Mouse (Mus musculus) neutrophil, adult 5-6 weeks (primary cell): ENCODE measurements at regions not wholly inside any gene's neighbourhood (a gene's known extent, or its start where the extent isn't known, plus 50 kb on each side); places are given as distances from the start of the nearest gene placed in this dataset.

Experiments used
- ATAC-seq: fragments of 151-379, 151-347 bp; 2 replicates; pipeline ENCODE4 v1.8.0; 2017; ENCODE audit warnings: mild to moderate bottlenecking, moderate TSS enrichment; ENCODE audit not compliant: insufficient number of reproducible peaks, poor library complexity, low FRiP score, severe bottlenecking; ENCODE audit errors: extremely low read depth

- no peak for ATAC-seq
These were observed 69.1 kb upstream of the Ankrd34c start for GRCm38 (mm10) chr9:89807381-89807780.

- no peak for ATAC-seq
These were observed 64.4 kb upstream of the Ankrd34c start for GRCm38 (mm10) chr9:89802658-89803057.

DNA sequence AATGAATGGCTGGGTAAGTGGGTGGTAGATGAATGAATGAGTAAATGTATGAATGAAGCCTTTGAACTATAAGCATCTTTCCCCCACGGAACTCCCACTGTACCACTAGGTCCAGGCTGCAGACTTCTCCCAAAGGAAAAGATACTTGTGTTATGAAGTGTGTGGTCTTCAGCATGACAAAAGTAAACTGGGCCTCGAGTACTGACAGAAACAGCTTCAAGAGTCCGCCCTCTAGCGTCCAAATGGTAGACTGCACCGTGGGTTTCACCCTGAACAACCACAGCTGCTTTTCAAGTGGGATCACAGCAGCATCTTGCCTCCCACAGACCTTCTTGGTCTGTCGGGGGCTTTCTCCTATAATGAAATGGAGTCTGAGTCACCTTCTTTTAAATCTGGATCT, 54.7 kb upstream of the Ankrd34c start:
- no peak for ATAC-seq

DNA sequence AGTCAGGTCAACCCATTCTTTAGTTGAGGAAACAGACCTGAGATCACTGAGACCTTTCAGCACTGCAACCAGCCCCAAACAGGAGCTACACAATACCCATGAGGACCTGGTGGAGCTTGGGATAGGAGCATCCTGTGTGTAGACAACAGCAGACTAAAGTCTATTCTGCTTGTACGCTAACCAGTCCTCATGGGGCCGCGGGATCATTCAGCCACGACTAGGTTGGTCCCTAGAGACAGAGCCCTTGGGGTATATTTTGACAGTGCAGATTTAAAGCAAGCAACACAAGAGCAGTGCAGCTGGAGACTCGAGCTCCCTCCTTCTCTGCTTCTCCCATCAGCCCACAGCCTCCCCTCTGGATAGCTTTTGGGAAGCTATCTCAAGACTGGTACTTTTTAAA, 51.7 kb upstream of the Ankrd34c start:
- ATAC-seq, result peak; percentile 65

GRCm38 (mm10) chr9:89788651-89789050, 50.4 kb upstream of the Ankrd34c start:
- no peak for ATAC-seq
